Mouse (Mus musculus) embryo, embryonic 11 days (tissue): Measurements from ENCODE around the gene Ets2.
"Not testable (repeated sequence)": the region's sequence is repeated elsewhere in the genome, so short reads cannot be mapped to it uniquely, and the experiment has no call there.

Experiments used
- DNase-seq: peaks from one replicate; pipeline ENCODE4 v3.0.0-alpha.2; 2015

Ets2 gene

DNA sequence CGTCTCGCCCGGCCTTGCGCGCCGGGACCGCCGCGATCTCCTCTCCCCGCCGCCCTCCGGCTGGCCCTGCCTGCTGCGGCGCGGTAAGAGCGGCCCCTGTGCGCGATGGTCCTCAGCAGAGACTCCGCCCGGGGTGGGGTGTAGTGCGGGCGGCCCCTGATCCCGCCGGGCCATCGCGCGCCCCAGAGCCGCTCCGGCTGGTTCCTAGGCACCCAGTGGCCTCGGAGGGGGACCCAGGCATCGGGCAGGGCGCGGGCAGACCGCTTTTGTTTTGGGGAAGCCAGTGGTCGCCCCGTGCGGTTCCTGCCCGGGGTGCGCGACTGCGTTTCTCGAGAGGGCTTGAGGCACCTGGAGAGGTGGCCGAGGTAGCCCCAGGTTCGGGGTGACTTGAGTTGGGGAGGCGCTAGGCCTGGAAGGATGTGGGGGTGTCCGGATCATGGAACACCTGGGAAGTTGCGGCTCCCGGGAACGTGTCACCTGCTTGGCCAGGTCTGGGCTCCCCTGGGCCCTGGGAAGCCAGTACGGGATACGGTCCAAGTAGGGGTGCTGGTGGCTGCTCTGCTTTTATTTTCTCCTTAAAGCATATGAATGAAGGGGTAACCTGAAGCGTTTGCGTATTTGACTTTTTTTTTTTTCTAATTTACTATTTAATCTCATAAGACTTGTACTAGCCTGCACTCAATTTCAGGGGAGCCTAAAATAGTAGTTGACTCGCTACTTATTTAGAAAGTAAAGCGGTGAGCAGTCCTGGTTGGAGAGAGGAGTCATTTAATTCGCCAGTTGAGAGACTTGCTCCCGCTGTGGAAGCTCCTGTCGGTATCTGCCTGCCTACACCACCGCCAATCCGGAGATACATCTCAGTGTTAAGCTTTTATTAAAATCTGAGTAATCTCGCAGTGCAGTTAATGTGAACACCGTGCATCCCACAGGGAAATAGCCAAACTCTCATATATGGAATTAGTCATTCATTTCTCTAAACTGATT, 979 bp downstream of the Ets2 start:
- DNase-seq, result peak; percentile 47

DNA sequence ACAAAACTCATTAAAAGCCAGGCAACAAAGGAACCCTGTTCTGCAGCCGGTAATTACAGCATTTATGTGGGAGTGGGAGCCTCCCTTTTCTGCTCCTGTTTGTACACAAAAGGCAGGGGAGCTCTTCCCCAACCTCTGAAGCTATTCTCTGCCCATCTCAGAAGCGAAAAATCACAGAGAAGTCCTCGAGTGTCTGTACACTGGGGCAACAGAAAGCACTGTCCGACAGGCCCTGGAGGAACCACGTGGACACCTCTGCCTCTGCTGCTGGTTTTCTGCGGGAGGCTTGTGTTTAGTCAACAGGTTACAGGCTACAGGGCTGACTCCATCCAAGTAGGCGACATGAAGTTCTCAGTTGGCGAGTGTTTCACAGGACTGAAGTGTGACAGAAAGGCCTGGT, 2.1 kb downstream of the Ets2 start:
- DNase-seq, result peak; percentile 20

DNA sequence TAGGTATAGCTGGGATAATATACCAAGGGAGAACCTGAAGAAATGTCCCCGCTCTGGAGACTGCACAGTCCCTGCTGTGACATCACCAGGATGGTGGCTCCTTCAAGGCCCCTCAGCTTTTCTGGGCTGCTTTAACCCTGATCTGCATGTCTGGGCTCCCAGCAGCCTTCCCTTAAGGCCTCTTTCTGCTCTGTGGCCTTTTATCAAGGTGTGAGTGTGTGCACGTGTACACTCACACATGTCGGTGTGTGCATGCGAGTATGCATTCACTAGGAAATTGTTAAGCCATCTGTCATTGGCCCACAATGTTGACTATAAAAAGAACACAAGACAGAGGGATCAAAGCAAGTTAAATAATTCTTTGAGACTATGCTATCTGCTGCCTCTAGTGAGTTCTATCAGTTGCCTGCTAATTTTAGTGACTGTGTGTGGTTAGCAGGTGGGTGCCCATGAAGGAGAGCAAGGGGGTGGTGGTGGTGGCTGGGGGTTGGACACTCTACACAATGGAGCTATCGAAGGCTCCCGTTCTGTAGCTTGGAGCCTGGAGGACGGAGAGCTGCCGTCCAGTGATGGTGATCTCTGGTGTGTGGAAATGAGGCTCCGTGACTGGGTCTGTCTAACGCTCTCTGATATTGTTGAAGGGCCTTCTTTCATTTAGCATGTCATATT, 2.9 kb downstream of the Ets2 start:
- DNase-seq, result no peak

DNA sequence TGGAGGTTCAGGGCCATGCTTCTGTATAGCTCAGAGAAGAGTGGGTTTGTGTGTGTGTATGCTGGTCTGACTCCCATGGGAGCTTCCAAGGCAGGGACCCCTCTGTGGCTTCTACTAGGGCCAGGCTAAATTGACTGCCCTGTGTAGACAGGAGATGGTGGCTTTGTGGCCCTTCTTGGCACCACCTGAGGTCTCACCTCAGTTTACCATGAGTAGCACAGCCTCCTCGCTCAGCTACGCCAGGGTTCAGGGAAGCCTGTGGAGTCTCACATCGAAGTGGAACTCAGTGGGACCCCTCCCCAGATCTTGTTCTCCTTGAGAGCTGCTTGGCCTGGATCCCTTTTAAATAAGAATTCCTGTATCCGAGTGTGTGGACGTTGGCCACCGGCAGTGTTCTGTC, 3.9 kb downstream of the Ets2 start:
- no peak for DNase-seq

DNA sequence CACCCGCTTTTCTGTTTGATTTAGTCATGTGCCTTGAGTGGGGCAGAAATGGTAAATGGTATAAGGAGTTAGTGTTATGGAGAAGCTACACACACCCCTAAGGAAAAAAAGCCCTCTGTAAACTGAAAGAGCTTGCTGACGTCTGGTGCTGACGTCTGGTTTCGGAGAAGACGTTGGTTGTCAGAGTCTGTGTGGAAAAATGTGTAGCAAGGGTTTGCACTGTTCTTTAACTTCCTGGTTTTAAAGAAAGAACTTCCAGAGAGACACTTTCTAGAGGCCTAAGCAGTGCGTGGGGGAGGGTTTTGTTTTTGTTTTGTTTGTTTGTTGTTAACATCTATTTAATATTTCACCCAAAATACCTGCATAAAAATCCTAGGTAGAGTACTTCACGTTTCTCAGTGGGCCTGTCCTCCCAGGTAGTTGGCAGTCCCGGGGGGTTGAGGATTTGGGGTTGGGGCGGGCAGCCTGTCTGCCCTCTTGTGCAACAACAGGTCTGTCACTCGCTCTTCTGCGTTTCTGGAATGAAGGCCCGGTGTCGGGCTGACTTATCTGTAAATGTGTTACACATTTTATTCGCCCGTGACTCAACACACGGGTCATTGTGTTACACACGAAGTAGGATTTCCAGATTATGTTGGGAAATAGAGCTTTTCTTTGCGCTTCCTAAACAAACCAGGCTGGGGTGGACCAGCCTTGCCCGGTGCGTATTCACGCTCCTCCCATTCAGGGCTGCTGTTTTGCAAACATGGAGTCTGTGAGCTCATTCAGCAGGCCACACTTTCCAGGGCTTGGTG, 6.5 kb downstream of the Ets2 start:
- no peak for DNase-seq

DNA sequence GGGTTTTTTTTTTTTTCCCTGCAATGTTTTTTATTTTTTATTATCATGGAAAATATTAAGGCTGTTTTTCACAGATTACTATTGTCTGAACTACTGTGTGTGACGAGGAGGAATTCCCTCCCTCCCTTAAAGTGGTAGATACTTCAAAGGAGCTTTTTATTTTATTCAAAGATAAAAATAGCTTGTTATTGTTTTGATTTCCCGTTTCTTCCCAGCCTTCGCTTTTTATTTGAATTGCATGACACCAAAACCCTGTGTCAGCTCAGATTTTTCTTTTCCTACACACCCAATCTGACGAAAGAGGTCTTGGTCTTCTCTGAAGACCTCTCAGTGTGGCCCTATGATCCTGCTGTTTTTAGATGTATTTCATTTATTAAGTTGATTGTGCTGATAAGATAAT, 7.3 kb downstream of the Ets2 start:
- DNase-seq, result no peak

DNA sequence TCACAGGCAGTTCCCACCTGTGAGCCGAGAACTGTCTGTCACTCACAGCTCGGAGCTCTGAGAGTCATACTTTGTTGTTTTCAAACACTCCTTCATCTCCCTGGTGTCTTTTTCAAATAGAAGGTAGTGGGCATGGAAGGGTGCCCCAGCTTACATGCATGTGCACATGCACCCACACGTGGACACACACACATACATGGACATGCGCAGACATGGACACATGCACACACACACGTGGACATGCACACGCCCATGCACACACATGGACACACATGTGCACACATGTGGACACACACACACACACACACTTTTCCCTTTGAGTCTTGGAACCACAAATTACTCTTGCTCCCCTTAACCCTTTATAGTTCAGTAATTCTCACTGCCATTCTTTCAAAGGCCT, 8.3 kb downstream of the Ets2 start:
- DNase-seq, result no peak

DNA sequence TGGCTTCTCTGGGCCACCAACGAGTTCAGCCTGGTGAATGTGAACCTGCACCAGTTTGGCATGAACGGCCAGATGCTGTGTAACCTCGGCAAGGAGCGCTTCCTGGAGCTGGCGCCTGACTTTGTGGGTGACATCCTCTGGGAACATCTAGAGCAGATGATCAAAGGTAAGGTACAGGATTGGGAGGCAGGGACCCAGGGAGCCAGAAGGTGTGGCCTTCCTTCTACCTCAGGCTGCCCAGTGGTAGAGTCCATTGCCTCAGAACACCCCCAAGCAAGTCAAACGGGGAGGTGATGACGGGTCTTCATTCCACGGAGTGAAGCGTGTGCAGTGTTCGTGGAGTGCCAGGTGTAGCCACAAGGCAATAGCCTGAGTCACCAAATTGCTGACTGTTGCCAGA, 10.2 kb downstream of the Ets2 start:
- DNase-seq, result no peak

DNA sequence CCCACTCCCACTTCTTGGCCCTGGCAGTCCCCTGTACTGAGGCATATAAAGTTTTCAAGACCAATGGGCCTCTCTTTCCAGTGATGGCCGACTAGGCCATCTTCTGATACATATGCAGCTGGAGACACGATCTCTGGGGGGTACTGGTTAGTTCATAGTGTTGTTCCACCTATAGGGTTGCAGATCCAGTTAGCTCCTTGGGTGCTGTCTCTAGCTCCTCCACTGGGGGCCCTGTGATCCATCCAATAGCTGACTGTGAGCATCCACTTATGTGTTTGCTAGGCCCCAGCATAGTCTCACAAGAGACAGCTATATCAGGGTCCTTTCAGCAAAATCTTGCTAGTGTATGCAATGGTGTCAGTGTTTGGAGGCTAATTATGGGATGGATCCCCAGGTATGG, 11.2 kb downstream of the Ets2 start:
- not testable (repeated sequence) for DNase-seq

DNA sequence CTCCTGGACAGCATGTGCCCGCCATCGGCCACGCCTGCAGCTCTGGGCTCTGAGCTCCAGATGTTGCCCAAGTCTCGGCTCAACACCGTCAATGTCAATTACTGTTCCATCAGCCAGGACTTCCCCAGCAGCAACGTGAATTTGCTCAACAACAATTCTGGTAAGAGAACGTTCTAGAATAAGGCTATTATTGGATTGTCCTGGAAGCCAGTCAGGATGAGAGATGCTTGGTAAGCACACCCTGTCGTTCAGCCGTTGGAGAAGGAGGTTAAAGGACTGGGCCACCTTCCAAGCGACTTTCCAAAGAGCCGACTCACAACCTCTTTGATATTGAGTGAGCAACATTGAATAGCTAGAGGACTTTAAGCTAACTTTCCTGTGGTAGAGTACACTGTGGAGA, 13.2 kb downstream of the Ets2 start:
- DNase-seq, result no peak

DNA sequence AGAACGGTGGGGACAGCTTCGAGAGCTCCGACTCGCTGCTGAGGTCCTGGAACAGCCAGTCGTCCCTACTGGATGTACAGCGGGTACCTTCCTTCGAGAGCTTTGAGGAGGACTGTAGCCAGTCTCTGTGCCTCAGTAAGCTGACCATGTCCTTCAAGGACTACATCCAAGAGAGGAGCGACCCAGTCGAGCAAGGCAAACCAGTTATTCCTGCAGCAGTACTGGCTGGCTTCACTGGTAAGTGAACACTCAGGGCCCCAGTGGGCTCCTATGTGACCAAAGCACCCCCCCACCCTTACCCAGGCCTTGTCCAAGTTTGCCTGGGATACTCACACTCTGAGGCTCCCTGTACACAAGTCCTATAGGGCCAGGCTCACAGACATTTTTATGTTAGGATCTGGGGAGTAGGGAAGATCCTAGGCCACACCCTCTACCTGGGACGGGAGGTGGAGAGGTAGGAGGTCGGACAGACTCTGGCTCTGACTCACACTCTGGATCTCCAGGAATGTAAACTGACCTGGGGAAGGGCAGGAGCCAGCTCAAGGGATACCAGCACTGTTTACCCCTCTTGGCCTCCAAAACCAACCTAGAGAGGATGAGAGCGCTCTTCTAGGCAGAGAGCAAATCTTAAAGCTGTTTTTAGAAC, 14.3 kb downstream of the Ets2 start:
- DNase-seq, result no peak

DNA sequence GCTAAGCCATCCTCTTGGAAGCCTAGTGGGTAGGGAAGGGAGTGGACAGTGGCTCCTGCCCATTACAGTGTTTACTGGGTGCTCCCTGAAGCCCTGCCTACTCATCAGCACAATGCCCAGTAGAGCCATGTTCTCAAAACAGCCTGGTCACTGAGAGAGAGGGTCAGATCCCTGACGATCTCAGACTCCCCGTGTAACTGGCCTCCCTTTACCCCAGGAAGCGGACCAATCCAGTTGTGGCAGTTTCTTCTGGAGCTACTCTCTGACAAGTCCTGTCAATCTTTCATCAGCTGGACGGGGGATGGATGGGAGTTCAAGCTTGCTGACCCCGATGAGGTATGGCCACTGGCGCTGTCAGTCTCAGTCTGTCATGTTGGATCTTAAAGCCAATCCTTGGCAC, 15.8 kb downstream of the Ets2 start:
- DNase-seq, result no peak

DNA sequence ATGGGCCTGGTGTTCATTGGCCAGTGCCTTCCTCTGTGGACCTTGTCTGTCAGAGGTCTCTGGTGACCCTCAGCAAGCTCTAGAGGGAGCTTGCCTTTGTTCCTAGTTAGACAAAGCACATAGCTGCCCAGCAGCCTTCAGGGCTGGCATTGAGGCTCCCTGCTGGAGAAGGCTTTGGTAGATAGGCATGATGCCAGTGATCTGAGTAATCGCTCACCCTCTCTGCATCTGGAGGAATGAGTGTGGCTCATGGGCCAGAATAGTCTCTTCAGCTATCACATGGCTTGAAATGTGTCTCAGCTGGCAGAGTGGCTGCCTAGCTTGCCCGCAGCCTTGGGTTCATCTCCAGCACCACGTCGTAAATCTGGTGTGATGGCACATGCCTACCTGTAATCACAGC, 16.2 kb downstream of the Ets2 start:
- no peak for DNase-seq

DNA sequence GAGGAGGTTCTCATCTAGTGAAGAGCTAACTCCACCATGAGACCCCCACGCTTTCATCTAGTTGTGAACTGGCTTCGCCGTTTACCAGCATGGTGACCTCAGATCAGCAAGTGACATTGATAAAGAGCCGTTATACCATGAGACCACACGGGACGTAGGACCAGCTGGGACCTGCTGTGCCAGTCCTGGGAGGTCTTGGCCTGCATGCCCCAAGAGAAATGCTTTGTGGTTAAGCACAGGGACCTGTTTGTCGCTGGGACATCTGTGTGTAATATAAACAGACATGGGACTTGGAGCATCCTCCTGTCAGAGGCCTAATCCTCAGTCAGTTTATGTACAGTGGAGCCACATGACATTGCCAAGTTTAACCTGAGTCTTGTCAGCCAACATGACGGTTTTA, 18.7 kb downstream of the Ets2 start:
- no peak for DNase-seq

DNA sequence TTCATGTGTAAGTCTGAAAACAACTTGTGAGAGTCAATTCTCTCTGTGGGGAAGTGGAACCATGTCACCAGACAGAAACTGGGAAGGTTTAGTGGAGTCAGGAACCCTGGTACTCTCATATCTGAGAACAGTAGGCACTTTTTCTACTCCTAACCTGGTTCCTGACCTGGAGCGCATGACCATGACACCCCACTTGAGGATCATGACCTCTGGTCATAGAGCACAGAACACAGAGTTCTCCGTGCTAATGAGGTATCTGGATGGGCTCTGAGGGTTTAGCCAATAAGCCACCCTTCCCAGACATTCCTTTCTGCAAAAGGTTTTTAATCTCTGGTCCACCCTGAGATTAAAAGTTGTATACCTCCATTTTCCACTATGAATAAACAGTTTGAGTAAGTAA, 22.4 kb downstream of the Ets2 start:
- no peak for DNase-seq

DNA sequence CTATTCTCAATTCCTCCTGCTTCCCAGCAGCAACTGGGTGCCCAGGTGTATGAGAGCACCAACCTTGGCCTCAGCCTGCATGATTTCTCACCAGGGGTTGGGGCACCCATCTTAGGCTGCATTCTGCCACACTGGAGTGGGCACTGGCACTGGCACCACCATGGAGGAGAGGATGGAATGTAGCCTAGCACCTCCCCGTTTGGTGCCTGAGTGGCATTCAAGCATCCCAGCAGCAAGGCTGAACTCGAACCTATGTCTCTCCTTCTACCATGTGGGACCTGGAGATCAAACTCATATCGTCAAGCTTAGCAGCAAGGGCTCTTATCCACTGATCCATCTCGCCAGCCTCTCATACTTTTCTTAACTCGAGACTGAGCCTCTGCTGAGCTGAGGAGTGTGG, 22.9 kb downstream of the Ets2 start:
- DNase-seq, result no peak

DNA sequence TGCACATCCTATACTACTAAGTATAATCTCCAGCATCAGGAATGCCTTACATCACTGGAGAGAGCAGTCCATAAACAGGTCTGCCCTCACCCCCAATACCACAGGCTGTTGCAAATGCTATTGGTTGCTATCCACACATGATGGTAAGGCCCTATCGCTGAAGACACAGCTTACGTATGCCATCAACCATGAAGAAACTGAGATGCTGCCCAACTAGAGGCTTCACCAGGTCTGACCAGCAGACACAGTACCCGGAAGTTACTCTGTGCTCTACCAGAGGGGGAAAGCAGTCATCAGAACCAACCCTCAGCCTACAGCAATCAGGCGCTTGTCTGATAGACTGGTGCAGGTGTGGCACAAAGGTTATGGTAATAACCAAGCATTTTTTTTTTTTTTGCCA, 24.9 kb downstream of the Ets2 start:
- no peak for DNase-seq

DNA sequence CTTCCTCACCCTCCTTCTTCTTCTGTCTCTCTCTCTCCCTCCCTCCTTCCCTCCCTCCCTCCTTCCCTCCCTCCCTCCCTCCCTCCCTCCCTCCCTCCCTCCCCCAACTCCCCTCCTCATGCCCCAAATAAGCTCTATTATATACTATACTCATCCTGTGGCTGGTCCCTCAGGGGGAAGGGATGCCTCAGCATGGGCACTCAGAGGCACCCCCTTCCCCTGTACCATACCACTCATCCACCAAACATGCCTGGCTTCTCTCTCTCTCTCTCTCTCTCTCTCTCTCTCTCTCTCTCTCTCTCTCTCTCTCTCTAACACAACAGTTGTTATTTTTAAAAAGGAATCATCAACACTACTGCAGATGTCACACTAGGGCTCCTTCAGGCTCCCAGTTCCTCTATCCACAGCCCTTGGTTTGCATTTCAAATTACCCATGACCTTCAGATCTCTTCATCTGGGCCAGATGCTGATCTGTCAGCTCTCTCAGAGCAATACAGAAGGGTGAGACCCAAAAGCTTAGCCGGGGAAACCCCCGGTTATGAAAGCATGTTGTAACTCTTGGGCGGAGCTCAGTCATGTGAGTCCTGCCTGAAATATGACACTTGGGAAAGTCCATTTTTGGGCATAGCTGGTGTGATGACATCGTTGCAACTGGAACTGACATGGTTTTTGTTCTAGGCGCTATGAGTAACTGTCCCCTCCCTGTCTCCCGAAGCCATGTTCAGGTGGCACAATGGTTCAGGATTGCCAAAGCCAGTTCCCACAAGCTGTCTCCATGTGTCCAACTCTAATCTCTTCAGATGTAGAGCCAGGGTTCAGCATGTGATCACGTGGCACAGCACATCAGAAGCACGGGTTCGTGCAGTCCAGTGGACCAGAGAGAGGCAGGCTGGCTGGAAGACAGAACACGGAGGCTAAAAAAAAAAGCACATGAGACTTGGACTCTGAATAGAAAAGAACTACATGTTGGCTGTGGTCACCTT, 26.9 kb downstream of the Ets2 start:
- peak; percentile 54 for DNase-seq

DNA sequence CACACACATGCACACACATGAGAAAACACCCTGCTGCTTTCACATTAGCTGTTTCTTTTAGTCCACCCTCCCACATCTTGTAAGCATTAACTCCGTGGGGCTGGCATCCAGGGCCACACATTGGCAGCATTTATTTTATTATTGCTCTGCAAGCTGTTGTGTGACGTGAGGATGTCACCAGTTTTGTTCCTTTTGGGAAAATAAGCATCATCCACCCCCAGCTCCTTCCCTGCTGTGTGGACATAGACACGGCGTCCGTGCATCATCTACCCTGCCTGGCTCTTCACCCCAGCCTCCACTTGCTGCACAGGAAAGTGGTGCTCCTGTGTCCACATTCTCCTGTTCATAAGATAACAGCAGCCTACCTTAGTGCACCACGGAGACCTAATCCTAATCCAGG, 27.9 kb downstream of the Ets2 start:
- no peak for DNase-seq

DNA sequence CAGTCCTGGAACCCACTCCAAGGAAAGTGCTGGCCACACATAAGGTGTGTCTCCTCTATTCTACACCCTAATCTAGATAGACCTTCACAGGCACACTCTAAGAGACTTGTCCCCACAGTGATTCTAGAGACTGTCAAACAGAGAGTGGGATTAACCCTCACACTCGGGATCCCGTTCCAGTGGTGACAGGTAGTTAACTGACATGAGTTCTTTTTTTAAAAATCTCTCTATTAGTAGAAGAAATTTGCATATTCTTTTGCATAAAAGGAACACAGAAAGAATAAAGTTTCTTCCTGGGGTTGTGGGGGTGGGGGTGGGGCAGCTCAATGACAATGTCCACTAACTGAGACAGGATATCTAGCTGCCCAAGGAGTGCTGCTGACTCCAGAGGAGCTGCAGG, 32.9 kb downstream of the Ets2 start:
- DNase-seq, result no peak

DNA sequence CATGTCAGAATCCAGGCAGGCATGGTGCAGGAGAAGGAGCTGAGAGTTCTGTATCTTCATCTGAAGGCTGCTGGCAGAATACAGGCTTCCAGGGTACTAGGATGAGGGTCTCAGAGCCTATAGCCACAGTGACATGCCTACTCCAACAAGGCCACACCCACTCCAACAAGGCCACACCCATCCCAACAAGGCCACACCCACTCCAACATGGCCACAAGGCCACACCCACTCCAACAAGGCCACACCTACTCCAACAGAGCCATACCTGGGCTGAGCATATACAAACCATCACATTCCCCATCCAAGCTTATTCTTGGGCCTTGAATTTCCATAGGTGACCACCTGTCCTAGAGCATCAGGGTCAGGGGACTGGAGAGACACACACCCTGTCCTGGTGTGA, 34.2 kb downstream of the Ets2 start:
- no peak for DNase-seq

DNA sequence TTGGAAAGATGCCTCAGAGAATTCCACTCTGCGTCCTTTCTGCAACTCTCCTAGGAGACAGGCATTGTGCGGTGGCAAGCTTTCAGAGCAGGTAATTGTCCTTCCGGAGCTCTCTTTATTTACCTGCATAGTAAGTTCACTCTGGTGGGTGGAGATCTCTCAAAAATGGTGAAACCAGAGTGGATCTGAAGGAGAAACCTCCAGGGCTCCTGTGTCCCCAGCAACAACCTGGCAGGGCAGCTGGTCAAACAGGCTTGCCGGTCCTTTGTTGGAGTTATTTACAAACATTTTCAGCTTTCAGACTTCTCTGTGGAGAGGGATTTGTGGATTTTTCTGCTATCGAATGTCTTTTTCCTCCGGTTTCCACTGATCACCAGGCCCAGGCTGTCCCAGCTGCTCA, 34.6 kb downstream of the Ets2 start:
- DNase-seq, result no peak
